In genomic region chr14:14520195-14520594, GRCm38 (mm10) we compare ENCODE assay signal across 14 mouse cellular contexts.
DNase-seq lines count a peak whose midpoint lies in the region; ATAC-seq lines count a peak whose summit lies in the region.
"Had no signal": no experiment of that assay in that cellular context is flagged by ENCODE, and none has a peak within 500 bp of the region (broad histone marks: within the 10 kb centered on the region; RNA-seq: fewer than 3 reads in every experiment).

No protein-coding gene starts in this region.

- peak; percentile 1 for DNase-seq in gastrocnemius, adult 18-20 months (ENCODE audit: low spot score)
- DNase-seq in gastrocnemius, postnatal 10 days, result no peak
- peak; percentile 4 for DNase-seq in right cerebral cortex, adult 18-20 months
- DNase-seq in right cerebral cortex, postnatal 36 days (ENCODE audit: low spot score in 2 of 2), result no peak
- DNase-seq in gonadal fat pad, adult 2 months (ENCODE audit: low read depth), result peak; percentile 85
- peak; percentile 6 for DNase-seq in telencephalon, adult 2 months (ENCODE audit: low read depth, low spot score)
- no peak for DNase-seq in gastrocnemius, postnatal 25 days
- DNase-seq: cerebellum, postnatal 25 days; liver; liver, postnatal 0 days; midbrain, embryonic 14.5 days; thymus, postnatal 25 days had no signal

- ATAC-seq in erythroblast, adult 5-6 weeks (replicated peaks; ENCODE audit: low FRiP score, poor library complexity, severe bottlenecking), result no peak
- ATAC-seq: forebrain, embryonic 14.5 days; liver, postnatal 0 days had no signal

Comparison
In these comparisons a context has a peak if more than half of its experiments do, and no peak if none do; other contexts are left out.
1. DNase-seq: peak in gastrocnemius, adult 18-20 months (single experiment), right cerebral cortex, adult 18-20 months (single experiment), gonadal fat pad, adult 2 months (single experiment) and telencephalon, adult 2 months (single experiment); none in gastrocnemius, postnatal 10 days (single experiment), right cerebral cortex, postnatal 36 days (0 of 2) and gastrocnemius, postnatal 25 days (single experiment).